Mouse (Mus musculus): Measurements from ENCODE around the gene Cabin1.

DNA sequence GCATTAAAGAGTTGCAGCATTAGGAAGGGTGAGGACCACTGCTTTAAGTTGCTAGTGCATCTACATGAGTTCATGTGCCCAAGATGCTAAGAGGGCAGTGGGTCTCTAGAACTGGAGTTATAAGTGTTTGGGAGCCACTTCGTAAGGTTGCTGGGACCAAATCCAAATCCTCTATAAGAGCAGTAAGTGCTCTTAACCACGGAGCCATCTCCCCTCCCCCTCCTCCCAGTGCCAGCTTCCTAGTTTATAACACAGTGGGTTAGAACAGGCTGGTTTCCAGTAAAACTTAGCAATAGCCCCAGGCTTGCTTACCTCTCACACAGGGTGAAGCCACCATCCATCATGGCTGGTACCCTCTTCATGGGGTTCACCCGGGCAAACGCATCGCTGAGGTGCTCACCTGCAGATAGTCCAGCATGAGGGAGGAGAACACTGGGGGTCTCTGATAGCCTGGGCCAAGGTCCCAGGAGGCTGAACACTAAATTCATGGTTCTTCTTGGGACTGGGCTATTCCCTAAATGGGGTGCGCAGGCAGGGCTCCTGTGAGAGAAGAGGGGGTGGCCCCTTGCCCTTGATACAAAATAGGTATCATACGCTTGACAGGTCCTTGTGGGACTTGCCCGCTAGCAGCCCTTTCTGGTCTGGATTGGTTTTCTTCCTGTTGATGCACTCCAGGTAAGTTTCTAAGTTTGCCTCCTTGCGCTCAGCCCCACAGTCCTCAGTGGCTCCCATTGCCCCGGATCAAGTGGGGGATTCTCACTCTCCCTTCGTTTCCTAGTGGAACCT is 32.8 kb upstream of the Cabin1 start:
- no peak for TF ChIP-seq CTCF (IDR thresholded peaks at IDR 0.05; ENCODE audit: low read depth)
- TF ChIP-seq EP300 (optimal IDR thresholded peaks at IDR 0.05): no peak

Data from stomach, postnatal 0 days (tissue).